Mouse (Mus musculus) frontal cortex, postnatal 14 days (tissue): ENCODE data around the gene Snap25.

Experiments used
- DNase-seq, 2 experiments: peaks; one replicate each; pipeline ENCODE4 v3.0.0; 2022; ENCODE audit warnings: low spot score in 2 of 2

Gene Snap25

GRCm38 (mm10) chr2:136712441-136713015 is 725 bp upstream of the Snap25 start:
- no peak for DNase-seq

DNA sequence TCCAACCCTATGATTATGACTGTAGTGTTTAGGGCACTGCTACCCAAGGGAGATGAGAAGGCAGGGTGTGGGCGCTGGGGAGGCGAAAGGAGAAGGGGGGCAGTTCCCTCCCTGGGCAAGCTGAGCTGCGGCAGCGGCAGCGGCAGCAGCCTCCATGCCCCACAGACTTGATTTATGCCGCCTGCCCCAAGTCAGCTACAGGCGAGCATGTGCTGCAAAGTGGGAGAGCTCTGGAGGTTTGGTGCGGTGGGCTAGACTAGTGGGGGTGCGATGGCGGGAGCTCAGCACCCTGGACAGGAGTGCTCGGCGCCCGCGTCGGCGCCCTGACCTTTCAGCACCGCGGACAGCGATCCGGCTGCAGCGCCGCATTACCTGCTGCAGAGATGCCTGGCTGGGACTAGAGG is 757 bp downstream of the Snap25 start:
- peak in 1 of 2 experiments; percentile 40 for DNase-seq

DNA sequence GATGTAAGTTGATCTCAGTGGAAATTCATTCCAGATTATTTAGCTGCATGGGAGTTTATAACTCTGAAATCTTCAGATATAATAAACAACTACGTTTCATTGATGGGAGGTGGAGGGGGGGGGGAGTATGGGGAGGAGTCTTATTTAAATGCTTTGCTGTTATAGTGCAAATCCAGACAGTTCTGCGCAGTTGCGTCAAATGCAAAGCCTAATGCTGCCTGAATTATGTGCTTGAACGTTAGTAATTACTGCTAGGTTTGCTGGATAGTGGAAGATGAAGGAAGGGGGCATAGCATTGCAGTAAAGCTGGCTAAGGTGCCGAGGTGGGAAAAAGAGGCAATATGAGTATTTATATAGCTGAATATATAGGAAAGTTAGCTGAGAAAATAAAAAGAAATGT is 2.3 kb downstream of the Snap25 start:
- DNase-seq: no peak

- no peak for DNase-seq
These were observed 3.1 kb downstream of the Snap25 start for GRCm38 (mm10) chr2:136716400-136716799.

DNA sequence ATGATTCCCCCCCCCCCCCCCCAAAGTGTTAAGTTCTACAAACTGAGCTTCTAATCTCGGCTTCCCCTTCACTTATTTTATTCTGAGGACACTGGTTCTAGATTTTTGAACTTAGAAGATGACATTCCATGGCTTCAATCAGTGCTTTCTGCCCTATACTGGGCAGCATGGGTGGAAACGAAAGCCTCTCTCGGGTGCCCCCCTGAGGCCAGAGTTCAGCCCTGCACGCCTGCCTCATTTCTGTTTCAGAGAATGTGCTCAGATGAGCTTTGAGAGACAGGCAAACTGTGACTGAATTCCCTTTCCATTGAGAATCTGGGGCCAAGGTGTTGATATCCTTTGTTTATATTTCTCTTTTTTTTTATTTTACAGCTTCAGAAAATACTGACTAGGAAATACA is 7.0 kb downstream of the Snap25 start:
- DNase-seq: peak in 1 of 2 experiments; percentile 49

DNA sequence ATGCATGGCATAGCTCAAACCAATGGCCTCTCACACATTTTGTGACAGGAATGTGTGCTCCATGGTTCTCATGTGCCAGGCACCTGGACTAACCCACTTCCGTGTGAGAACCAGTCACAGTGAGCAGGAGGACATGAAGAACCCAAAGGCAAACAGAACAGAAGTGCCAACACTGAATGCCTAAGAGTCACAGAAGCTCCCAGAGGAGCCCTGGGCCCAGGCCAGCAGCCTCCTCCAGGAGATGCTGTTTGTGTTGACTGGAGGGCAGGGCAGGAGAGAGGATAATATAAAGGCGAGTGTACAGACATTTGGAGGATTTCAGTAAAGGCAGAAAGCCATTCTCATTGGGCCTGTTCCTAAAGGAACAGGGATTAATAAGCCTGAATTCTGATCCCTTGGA is 25.0 kb downstream of the Snap25 start:
- DNase-seq: no peak

- no peak for DNase-seq
These were observed 29.0 kb downstream of the Snap25 start for GRCm38 (mm10) chr2:136742230-136742629.

DNA sequence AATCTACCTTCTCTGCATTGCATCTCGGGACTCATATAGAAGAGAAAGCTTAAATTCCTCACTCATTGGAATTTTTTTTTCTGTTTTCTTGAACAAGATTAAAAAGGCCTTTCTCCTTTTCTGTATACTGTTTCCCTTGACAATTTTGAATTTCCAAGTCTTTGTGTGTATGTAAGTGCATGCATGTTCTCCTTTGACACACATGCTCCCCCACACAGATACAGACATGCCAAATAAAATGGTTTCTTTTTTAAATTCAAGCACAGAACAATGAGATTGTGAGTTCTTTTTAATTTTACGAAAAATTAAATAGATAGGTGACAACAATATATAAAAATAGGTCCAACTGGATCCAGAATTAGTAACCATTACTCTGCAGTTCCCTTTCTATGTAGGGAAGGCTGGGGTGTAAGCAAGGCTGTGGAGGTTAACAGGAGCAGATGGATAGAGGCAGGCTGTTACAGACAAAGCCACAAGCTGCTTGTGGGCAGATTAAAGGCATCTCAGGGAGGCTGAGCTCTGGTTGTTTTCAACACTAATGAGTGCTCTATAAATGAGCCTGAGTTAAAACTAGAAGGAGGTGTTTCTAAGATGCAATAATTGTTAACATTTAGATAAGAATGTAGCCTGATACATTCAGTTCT is 31.6 kb downstream of the Snap25 start:
- DNase-seq: no peak

DNA sequence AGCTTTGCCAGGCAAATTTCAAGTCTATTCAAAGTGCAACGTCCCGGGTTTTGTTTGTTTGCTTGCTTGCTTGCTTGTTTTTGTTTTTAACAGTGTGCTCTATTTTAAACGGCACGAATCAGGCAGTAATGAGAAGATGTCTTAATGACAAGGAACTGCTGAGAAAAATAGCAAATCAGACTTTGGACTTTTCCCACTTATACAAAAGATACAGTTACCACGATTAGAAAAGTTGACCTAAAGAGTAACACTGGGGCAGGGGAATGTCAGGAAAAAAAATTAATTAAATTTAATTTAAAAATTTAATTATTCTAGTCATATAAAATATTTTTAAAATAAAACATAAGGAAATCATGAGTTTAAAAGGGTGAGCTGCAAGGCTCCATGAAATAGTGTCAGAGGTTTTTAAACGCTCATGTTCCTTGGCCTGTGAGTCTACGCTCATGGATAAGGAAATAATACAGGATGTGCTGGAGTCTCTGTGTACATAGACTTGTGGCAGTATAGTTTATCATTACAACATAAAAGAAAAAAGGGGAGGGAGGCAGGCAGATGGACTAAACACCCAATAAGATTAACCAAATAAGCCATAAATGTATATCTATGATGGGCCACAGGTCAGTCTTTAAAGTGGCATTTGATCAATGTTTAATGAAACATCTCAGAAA is 32.2 kb downstream of the Snap25 start:
- DNase-seq: no peak

DNA sequence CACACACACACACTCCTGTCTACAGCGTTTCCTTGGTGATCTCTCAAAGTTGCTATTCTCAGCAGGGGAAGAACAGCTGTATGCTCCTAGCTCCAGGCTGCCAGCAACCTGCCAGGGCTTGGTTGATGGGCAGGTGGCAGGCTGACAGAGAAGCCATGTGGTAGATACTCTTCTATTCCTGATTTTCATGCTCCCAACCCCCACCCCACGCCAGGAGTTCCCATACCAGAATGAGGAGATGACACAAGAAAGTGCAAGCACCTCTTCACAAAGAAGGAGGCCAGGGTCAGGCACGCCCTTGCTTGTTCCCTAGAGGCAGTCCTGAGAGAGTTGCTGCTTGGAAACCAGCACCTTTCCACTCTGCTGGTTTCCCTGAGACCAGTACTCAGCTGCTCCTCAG is 40.4 kb downstream of the Snap25 start:
- peak; percentile 34 to 47 for DNase-seq

DNA sequence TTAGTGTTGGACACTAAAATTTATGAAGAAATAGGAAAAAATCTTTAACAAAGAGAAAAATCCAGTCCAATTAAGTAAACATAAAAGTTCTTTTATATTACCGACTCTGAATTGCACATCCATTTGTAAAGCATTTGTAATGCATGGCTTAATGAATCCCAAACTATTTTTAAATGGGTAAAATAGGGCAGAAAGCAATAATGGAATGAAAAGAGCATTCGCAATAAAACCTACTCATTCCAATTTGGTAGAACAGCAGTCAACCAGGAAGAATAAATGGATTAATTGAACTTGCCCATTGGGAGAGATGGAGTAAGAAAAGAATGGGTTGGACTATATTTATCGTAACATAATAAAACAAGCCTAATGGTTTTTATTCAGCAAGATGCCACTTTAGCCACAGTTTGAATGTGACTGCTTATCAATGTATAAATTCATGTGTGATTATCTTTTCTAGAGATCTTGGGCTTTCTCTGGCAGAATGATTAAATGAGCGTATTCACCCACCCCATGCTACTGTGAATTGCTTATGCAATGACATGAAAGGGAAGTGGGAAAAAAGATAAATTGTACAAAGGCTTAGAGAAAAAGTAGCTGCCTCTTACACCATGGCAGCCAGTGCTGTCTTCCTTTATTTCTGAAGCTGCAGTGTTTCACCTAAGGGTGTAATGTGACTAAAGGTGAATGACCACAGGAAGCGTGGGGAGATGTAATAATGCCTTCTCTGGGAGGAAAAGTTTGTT is 45.7 kb downstream of the Snap25 start:
- DNase-seq: no peak

DNA sequence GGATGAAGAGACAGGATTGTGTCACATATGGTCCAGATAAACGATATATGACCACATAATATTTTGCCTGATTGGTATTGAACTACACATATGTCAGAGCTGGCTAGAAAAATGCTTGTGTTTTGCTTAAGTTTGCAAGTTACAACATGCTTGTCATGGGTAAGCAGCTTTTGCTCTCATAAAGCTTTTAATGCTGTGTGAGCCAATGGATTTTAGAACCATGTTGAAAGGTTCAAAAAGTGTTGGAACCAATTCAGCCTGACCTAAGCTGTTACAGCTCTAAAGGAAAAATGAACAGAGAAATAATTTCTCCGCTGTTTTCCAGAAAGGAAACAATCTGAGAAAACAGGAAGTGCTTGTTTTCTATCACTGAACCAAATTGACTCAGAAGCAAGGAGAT is 64.9 kb downstream of the Snap25 start:
- no peak for DNase-seq

- no peak for DNase-seq
These were observed 65.4 kb downstream of the Snap25 start for GRCm38 (mm10) chr2:136778674-136779073.

DNA sequence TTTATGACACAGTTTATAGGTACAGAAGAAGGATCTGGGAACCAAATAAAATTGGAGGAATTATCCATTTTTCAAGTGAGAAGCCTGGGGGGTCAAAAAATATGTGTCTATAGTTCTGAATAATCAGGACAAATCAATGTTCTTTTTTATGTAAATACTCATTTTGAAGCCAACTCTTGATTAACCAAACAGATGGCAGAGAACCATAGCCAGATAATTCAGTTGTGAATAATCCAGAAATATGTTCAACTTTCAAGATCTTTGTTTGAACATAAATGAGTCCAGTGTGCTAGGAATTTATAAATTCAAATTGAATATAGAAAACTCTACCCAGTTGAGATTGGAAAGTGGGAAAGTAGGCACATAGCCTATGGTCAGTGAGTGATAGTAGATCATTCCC is 67.0 kb downstream of the Snap25 start:
- DNase-seq: no peak

- DNase-seq: no peak
These were observed 71.1 kb downstream of the Snap25 start for GRCm38 (mm10) chr2:136784310-136784709.

DNA sequence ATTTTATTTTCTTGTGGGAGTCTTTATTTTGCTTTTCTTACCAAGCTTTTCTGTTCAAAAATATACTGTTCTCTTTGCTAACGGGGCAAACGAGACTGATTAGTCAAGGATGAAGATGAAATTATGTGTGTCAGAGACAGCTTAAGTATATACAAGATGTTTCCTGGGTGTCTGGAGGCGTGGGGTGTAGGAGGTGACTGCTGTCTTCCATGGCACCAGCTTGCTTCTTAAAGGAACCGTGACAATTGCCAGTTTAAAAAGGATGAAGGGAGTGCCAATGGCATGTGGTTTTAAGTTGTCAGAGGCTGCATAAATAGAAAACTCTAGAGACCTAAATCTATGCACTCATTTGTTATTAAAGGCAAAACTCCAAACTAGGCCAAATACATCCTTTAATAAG is 75.1 kb downstream of the Snap25 start:
- DNase-seq: peak; percentile 51 to 65

GRCm38 (mm10) chr2:136796518-136796917 is 83.3 kb downstream of the Snap25 start:
- no peak for DNase-seq

GRCm38 (mm10) chr2:136798887-136799430 is 85.7 kb downstream of the Snap25 start:
- no peak for DNase-seq

DNA sequence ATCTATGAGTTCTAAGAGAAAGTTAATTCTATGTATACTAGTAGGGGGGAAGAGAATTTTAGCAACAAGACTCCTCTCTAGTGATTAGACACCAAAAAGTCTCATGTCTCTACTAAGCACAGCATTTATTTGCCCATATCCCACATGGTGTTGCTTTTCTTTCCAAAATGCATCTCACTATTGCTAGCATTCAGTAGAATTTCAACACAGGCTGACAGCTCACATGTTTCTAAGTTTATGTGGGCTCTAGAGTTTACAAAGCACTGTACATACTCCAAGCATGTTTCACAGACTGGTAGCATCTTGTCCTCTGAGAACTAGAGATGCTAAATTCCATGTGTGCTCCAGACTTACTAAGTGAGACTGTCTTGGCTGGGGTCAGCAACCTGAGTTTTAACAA is 87.8 kb downstream of the Snap25 start:
- no peak for DNase-seq

- DNase-seq: no peak
These were observed 88.8 kb downstream of the Snap25 start for GRCm38 (mm10) chr2:136802076-136802475.

GRCm38 (mm10) chr2:136803142-136803541 is 89.9 kb downstream of the Snap25 start:
- DNase-seq: peak in 1 of 2 experiments; percentile 41

DNA sequence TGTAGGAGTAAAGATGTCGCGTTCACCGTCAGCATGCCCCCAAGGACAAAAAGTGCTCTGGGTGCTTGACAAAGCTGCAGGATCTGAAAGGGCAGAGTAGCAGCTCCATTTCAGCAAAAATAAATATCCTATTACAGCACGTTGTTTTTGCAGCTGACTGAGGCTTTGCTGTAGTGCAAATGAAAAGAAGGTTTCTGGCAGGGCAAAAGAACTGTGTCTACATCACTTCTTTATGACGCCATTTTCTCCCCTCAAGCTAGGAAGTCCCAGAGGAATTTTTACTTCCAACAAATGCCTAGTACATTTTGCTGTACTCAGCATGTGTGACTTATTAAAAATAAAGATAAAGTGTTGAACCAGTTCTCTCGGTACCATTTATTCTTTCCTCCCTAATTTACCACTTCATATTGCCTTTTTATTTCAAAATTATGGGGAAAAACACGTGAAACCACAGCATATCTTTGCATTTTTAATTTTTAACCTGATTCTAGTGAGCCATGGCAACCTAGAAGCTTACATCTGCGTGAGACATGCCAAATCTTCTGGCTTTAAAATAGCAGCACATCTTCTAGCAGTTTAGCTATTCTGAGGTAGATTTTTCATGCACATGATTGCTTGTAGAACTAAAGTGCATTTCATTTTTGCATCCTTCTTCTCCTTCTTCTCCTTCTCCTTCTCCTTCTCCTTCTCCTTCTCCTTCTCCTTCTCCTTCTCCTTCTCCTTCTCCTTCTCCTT is 94.9 kb downstream of the Snap25 start:
- no peak for DNase-seq
